In the genomic region with DNA sequence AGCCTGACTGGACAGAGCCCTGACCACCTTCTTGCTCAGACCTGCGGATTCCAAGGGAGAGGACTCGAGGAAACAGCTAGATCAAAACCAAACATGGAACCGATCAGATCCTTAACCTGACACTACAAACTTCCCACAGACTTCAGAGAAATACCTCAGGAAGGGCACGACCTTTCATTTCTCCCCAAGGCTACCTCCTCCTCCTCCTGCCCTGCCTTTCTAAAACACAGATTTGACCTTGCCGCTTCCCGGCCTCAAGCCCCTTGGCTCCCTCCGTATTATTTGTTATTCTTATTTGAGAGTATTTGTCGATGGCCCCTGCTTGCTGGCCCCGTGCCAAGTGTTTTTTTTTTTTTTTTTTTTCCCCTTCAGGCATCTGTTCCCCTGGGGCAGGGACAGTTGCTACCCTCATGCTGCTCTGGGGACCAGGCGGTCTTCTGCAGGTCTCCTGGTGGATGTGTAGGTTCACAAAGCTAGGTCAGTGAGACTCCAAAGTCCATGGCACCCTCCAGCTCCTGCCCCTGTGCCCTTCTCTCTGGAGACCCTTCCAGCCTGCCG, we compare ENCODE assay signal across 30 mouse cellular contexts. TPM values are rescaled to one million over a fixed set of nuclear protein-coding genes. Genes with fewer than 3 reads are reported as not detected.
A peak's percentile ranks its signal among the peaks of the same experiment; 100 is the strongest.
DNase-seq lines count a peak whose midpoint lies in the region; ATAC-seq and TF ChIP-seq lines count a peak whose summit lies in the region.
"Had no signal": no experiment of that assay in that cellular context is flagged by ENCODE, and none has a peak within 500 bp of the region (broad histone marks: within the 10 kb centered on the region; RNA-seq: fewer than 3 reads in every experiment).

No protein-coding gene starts in this region.

- in situ Hi-C loops in CH12.LX (cut with MboI; ENCODE audit: low pct_ligation_motif_present, low pct_unique_long_range_greater_than_20kb, low sequenced_read_pairs): no loop called here

- no peak for TF ChIP-seq RAD21 in CH12.LX (IDR thresholded peaks at IDR 0.05; ENCODE audit: low read depth, low read length)

- no peak for ATAC-seq in hindbrain, embryonic 13.5 days (ENCODE audit: low FRiP score)
- ATAC-seq in hindbrain, embryonic 16.5 days: no peak
- ATAC-seq: forebrain, embryonic 15.5 days; hindbrain, postnatal 0 days had no signal

- no peak overlapping the region for H3K4me2 ChIP-seq in hindbrain, embryonic 13.5 days
- H3K4me2 ChIP-seq in hindbrain, embryonic 16.5 days (ENCODE audit: low read length): no peak overlapping the region
- no peak overlapping the region for H3K4me2 ChIP-seq in CH12.LX (ENCODE audit: insufficient read depth, low read depth, poor library complexity, severe bottlenecking)
- H3K4me2 ChIP-seq: forebrain, embryonic 15.5 days; midbrain, embryonic 12.5 days had no signal

- no peak overlapping the region for H3K4me3 ChIP-seq in hindbrain, embryonic 13.5 days
- H3K4me3 ChIP-seq in hindbrain, embryonic 16.5 days (ENCODE audit: low read length): no peak overlapping the region
- H3K4me3 ChIP-seq in CH12.LX (replicated peaks in 1 of 3; ENCODE audit: low read depth in 2 of 3, low read length in 2 of 3, poor library complexity in 1 of 3): no peak overlapping the region
- no peak overlapping the region for H3K4me3 ChIP-seq in embryonic facial prominence, embryonic 10.5 days
- H3K4me3 ChIP-seq: forebrain, embryonic 15.5 days; midbrain, embryonic 12.5 days had no signal

- H3K9me3 ChIP-seq in hindbrain, embryonic 13.5 days: no peaks in the 10 kb centered on the region
- H3K9me3 ChIP-seq in hindbrain, embryonic 16.5 days (ENCODE audit: control insufficient read depth, low read length): no peaks in the 10 kb centered on the region
- peaks cover 2% of the 10 kb centered on the region for H3K9me3 ChIP-seq in CH12.LX (replicated peaks; ENCODE audit: low read length)
- H3K9me3 ChIP-seq in embryonic facial prominence, embryonic 10.5 days: no peaks in the 10 kb centered on the region
- H3K9me3 ChIP-seq: forebrain, embryonic 15.5 days; midbrain, embryonic 12.5 days had no signal

- DNase-seq in CH12.LX (ENCODE audit: extremely low read depth) (no peak), ES-CJ7 (ENCODE audit: low read depth, low spot score) (peak; percentile 76)
- peak; percentile 52 for DNase-seq in embryonic facial prominence, embryonic 10.5 days (ENCODE audit: low spot score)
- DNase-seq in layer of hippocampus, postnatal 36 days: no peak
- no peak for DNase-seq in urinary bladder, postnatal 25 days (ENCODE audit: low spot score)
- DNase-seq: adrenal gland, postnatal 36 days; B cell, adult 2 months; cerebellum, adult 11 months; cerebellum, adult 9-11 months; gastrocnemius, postnatal 14 days; kidney, adult 9 months; kidney, postnatal 36 days; lung, postnatal 10 days; right cerebral cortex, postnatal 14 days had no signal

- 41% methylated on average over 11 of the region's 11 CpGs for WGBS in hindbrain, embryonic 13.5 days
- WGBS in hindbrain, embryonic 16.5 days: 36% methylated on average over 11 of the region's 11 CpGs
- WGBS in embryonic facial prominence, embryonic 10.5 days: 26% methylated on average over 11 of the region's 11 CpGs

- H3K27ac ChIP-seq in hindbrain, embryonic 13.5 days: peak overlapping the region; percentile 5; the same call in 1 of the 2 replicates
- H3K27ac ChIP-seq in hindbrain, embryonic 16.5 days (ENCODE audit: low read depth, low read length): no peak overlapping the region
- H3K27ac ChIP-seq in CH12.LX (ENCODE audit: insufficient read depth, low read depth): no peak overlapping the region
- 0 out of 2 replicates have a peak overlapping the region, but pooled peaks have one; percentile 26 for H3K27ac ChIP-seq in embryonic facial prominence, embryonic 10.5 days (replicated peaks)
- H3K27ac ChIP-seq: forebrain, embryonic 15.5 days; midbrain, embryonic 12.5 days; stomach, postnatal 0 days had no signal

- dilution Hi-C loops in CH12.LX (cut with MboI; ENCODE audit: extremely low pct_ligation_motif_present, extremely low pct_unique_long_range_greater_than_20kb, low sequenced_read_pairs): no loop called here

- peaks cover 21% of the 10 kb centered on the region for H3K4me1 ChIP-seq in hindbrain, embryonic 13.5 days (replicated peaks)
- H3K4me1 ChIP-seq in hindbrain, embryonic 16.5 days (ENCODE audit: control insufficient read depth, insufficient read depth, low read depth, low read length): no peaks in the 10 kb centered on the region; the same call in 1 of the 2 replicates
- H3K4me1 ChIP-seq in CH12.LX (ENCODE audit: control insufficient read depth in 1 of 2, insufficient read depth in 2 of 2): peaks cover 0 to 5% of the 10 kb centered on the region in 2 experiments; a peak in 1 of 4 replicates
- peaks cover 45% of the 10 kb centered on the region for H3K4me1 ChIP-seq in embryonic facial prominence, embryonic 10.5 days

- H3K27me3 ChIP-seq in hindbrain, embryonic 13.5 days: 0 out of 2 replicates have a peak, but pooled peaks cover 11% of the 10 kb centered on the region
- no peaks in the 10 kb centered on the region for H3K27me3 ChIP-seq in hindbrain, embryonic 16.5 days (replicated peaks; ENCODE audit: control insufficient read depth, insufficient read depth, low read length)
- peaks cover 69% of the 10 kb centered on the region for H3K27me3 ChIP-seq in CH12.LX (replicated peaks)
- H3K27me3 ChIP-seq in embryonic facial prominence, embryonic 10.5 days (replicated peaks; ENCODE audit: low read depth, poor library complexity, severe bottlenecking): peaks cover 36% of the 10 kb centered on the region
- H3K27me3 ChIP-seq: forebrain, embryonic 15.5 days had no signal

- H3K79me2 ChIP-seq in CH12.LX (replicated peaks; ENCODE audit: control insufficient read depth, extremely low read depth, insufficient read depth, poor library complexity, severe bottlenecking): no peaks in the 10 kb centered on the region

- no peak for TF ChIP-seq POLR2A in CH12.LX (IDR thresholded peaks at IDR 0.05; ENCODE audit: low read depth, low read length)

- H3K9ac ChIP-seq in hindbrain, embryonic 13.5 days: no peak overlapping the region
- H3K9ac ChIP-seq in hindbrain, embryonic 16.5 days (ENCODE audit: low read depth, low read length): no peak overlapping the region
- no peak overlapping the region for H3K9ac ChIP-seq in CH12.LX (ENCODE audit: insufficient read depth, low read depth)
- H3K9ac ChIP-seq: forebrain, embryonic 15.5 days; midbrain, embryonic 12.5 days had no signal

- no peak for TF ChIP-seq EP300 in CH12.LX (IDR thresholded peaks at IDR 0.05; ENCODE audit: low read length)

- TF ChIP-seq CTCF in CH12.LX (conservative IDR thresholded peaks at IDR 0.05 in 1 of 2, IDR thresholded peaks at IDR 0.05 in 1 of 2; ENCODE audit: low read depth in 2 of 2, low read length in 2 of 2): no peak

- H3K36me3 ChIP-seq in hindbrain, embryonic 13.5 days: no peaks in the 10 kb centered on the region
- no peaks in the 10 kb centered on the region for H3K36me3 ChIP-seq in hindbrain, embryonic 16.5 days (ENCODE audit: control insufficient read depth, insufficient read depth, low read length)
- H3K36me3 ChIP-seq in CH12.LX (replicated peaks in 1 of 2; ENCODE audit: control insufficient read depth in 1 of 2, insufficient read depth in 1 of 2, low read length in 1 of 2): no peaks in the 10 kb centered on the region
- H3K36me3 ChIP-seq in embryonic facial prominence, embryonic 10.5 days (replicated peaks): no peaks in the 10 kb centered on the region
- H3K36me3 ChIP-seq: forebrain, embryonic 15.5 days; midbrain, embryonic 12.5 days had no signal

TF ChIP-seq in CH12.LX, 34 proteins besides CTCF, POLR2A, EP300 and RAD21:
- no peak for TF ChIP-seq RCOR1 (conservative IDR thresholded peaks at IDR 0.05; ENCODE audit: low read depth, low read length)
- peak; percentile 7; the same call in 1 of the 2 replicates for TF ChIP-seq ZNF384 (IDR thresholded peaks at IDR 0.05; ENCODE audit: low read depth, low read length)
TF ChIP-seq in CH12.LX: peak in this region for 1.

RNA-seq across cellular contexts. Expression of gene Lmx1b, which starts 26.2 kb away (rescaled TPM):
- polyA plus RNA-seq in hindbrain, embryonic 13.5 days (2015; fragmentation: Nextera tagmentation; extraction: Ambion mirVana): 6.3 and 6.7 TPM in 2 replicates
- 3.3 and 3.5 TPM in 2 replicates for polyA plus RNA-seq in hindbrain, embryonic 16.5 days (2015; fragmentation: Nextera tagmentation; extraction: Ambion mirVana)
- not detected in 2 replicates for total RNA-seq in CH12.LX (2012; rRNA removed)
- not detected in 2 replicates for total RNA-seq in CH12.LX (2014; rRNA removed)
- not detected in 2 replicates for polyA plus RNA-seq in CH12.LX (2012; ENCODE audit: insufficient read length, low read depth)
- 0.85 and 0.99 TPM in 2 replicates for polyA plus RNA-seq in embryonic facial prominence, embryonic 10.5 days (2016; fragmentation: Nextera tagmentation; extraction: Ambion mirVana)
- total RNA-seq in layer of hippocampus, postnatal 36 days (2021): under 1 TPM; 0.07 to 0.18 TPM
- total RNA-seq: adrenal gland, adult 18-20 months; common myeloid progenitor, adult 5-6 weeks; hematopoietic stem cell, adult 5-6 weeks; liver, adult 2 months; monocyte, adult 5-6 weeks; neutrophil, adult 5-6 weeks had no signal
- polyA plus RNA-seq: heart, postnatal 0 days; intestine, embryonic 16.5 days; liver, adult 2 months; liver, embryonic 16.5 days; stomach, postnatal 0 days; thymus, postnatal 0 days had no signal

Comparison
In these comparisons a context has a peak if more than half of its experiments do, and no peak if none do; other contexts are left out.
1. H3K27ac ChIP-seq: peak in hindbrain, embryonic 13.5 days (single experiment) and embryonic facial prominence, embryonic 10.5 days (single experiment); none in hindbrain, embryonic 16.5 days (single experiment) and CH12.LX (single experiment).
2. DNase-seq: peak in ES-CJ7 (single experiment) and embryonic facial prominence, embryonic 10.5 days (single experiment); none in CH12.LX (single experiment), layer of hippocampus, postnatal 36 days (0 of 2) and urinary bladder, postnatal 25 days (single experiment).